Mouse (Mus musculus) liver, postnatal 0 days (tissue): Measurements from ENCODE around the gene Ccdc185.

ENCODE experiments used
- CTCF ChIP-seq: sonication (generic); IDR thresholded peaks from 2 replicates; pipeline ENCODE4 v1.5.1; 2016; ENCODE audit warnings: antibody characterized with exemption, low read depth
- EP300 ChIP-seq: IDR thresholded peaks from 2 replicates; pipeline ENCODE4 v1.6.1; 2016; ENCODE audit warnings: antibody characterized with exemption, low read depth, mild to moderate bottlenecking

DNA sequence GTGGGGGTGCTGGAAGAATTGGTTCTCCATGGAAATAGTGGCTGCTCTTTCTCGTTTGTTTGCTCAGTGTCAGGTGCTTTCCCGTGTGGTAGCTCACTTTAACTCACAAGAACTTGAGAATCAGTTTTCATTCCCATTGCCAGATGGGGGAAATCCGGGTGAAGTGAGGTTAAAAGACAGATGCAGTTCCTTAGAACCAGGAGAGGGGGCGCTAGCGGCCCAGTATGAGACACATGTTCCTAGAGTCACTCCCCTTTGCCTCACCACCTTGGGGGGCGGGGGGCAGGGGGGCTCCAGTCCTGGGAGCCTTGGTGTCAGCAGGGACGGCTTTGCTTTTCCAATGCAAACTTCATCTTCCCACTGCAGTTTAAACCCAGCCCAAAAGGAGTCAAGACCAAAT, 38.0 kb upstream of the Ccdc185 start:
- TF ChIP-seq CTCF (peak; percentile 29), EP300 (no peak)
